ENCODE assay signal across 15 mouse cellular contexts in genomic region chr6:87393466-87394205, GRCm38 (mm10). TPM values are rescaled to one million over a fixed set of nuclear protein-coding genes. Genes with fewer than 3 reads are reported as not detected.
DNase-seq lines count a peak whose midpoint lies in the region; ATAC-seq lines count a peak whose summit lies in the region.
"Had no signal": no experiment of that assay in that cellular context is flagged by ENCODE, and none has a peak within 500 bp of the region (broad histone marks: within the 10 kb centered on the region; RNA-seq: fewer than 3 reads in every experiment).

No protein-coding gene starts in this region.

- DNase-seq in kidney, postnatal 10 days: peak; percentile 35
- peak; percentile 42 for DNase-seq in yolk sac, embryonic 10.5 days (ENCODE audit: low spot score)
- DNase-seq in cerebellum, postnatal 25 days: no peak
- DNase-seq: adrenal gland, postnatal 36 days; cerebellum, adult 18-20 months; heart, postnatal 14 days; layer of hippocampus, postnatal 36 days; right cerebral cortex, postnatal 25 days; thymus, postnatal 25 days had no signal

- H3K4me3 ChIP-seq in intestine, embryonic 16.5 days (ENCODE audit: low read length): no peak overlapping the region
- H3K4me3 ChIP-seq in liver, embryonic 16.5 days (ENCODE audit: low read depth, low read length): no peak overlapping the region
- H3K4me3 ChIP-seq in heart, embryonic 11.5 days (ENCODE audit: low read depth, low read length): no peak overlapping the region
- no peak overlapping the region for H3K4me3 ChIP-seq in midbrain, embryonic 15.5 days

- no peak overlapping the region for H3K27ac ChIP-seq in intestine, embryonic 16.5 days (ENCODE audit: low read length)
- no peak overlapping the region for H3K27ac ChIP-seq in liver, embryonic 16.5 days (ENCODE audit: low read length)
- no peak overlapping the region for H3K27ac ChIP-seq in heart, embryonic 11.5 days (ENCODE audit: low read depth, low read length)
- H3K27ac ChIP-seq in midbrain, embryonic 15.5 days: no peak overlapping the region

- WGBS in intestine, embryonic 16.5 days: 56% methylated on average over 8 of the region's 8 CpGs
- WGBS in liver, embryonic 16.5 days (ENCODE audit: insufficient replicate concordance): 31% methylated on average over 8 of the region's 8 CpGs
- WGBS in heart, embryonic 11.5 days (ENCODE audit: insufficient replicate concordance): 63% methylated on average over 8 of the region's 8 CpGs
- WGBS in midbrain, embryonic 15.5 days: 81% methylated on average over 8 of the region's 8 CpGs

- peaks cover 7% of the 10 kb centered on the region for H3K4me1 ChIP-seq in intestine, embryonic 16.5 days (ENCODE audit: control insufficient read depth, insufficient read depth, low read length)
- H3K4me1 ChIP-seq in liver, embryonic 16.5 days (ENCODE audit: control insufficient read depth, low read depth, low read length): peaks cover 16% of the 10 kb centered on the region
- peaks cover 6% of the 10 kb centered on the region for H3K4me1 ChIP-seq in heart, embryonic 11.5 days (ENCODE audit: control insufficient read depth, insufficient read depth, low read length)
- no peaks in the 10 kb centered on the region for H3K4me1 ChIP-seq in midbrain, embryonic 15.5 days

- no peak overlapping the region for H3K9ac ChIP-seq in intestine, embryonic 16.5 days (ENCODE audit: low read depth, low read length)
- H3K9ac ChIP-seq in liver, embryonic 16.5 days (ENCODE audit: low read depth, low read length): no peak overlapping the region
- H3K9ac ChIP-seq in heart, embryonic 11.5 days (ENCODE audit: low read depth, low read length): no peak overlapping the region
- H3K9ac ChIP-seq in midbrain, embryonic 15.5 days: no peak overlapping the region

- H3K4me2 ChIP-seq in intestine, embryonic 16.5 days (ENCODE audit: low read depth, low read length): no peak overlapping the region
- no peak overlapping the region for H3K4me2 ChIP-seq in liver, embryonic 16.5 days (ENCODE audit: low read depth, low read length)
- H3K4me2 ChIP-seq in heart, embryonic 11.5 days: no peak overlapping the region
- no peak overlapping the region for H3K4me2 ChIP-seq in midbrain, embryonic 15.5 days

- no peaks in the 10 kb centered on the region for H3K27me3 ChIP-seq in intestine, embryonic 16.5 days (replicated peaks; ENCODE audit: control insufficient read depth, insufficient read depth, low read length)
- H3K27me3 ChIP-seq in liver, embryonic 16.5 days (ENCODE audit: control insufficient read depth, insufficient read depth, low read depth, low read length): no peaks in the 10 kb centered on the region
- peaks cover 16% of the 10 kb centered on the region for H3K27me3 ChIP-seq in heart, embryonic 11.5 days (ENCODE audit: control insufficient read depth, insufficient read depth, low read length)
- H3K27me3 ChIP-seq in midbrain, embryonic 15.5 days (replicated peaks): no peaks in the 10 kb centered on the region

- H3K9me3 ChIP-seq in intestine, embryonic 16.5 days (ENCODE audit: control insufficient read depth, low read length): no peaks in the 10 kb centered on the region
- no peaks in the 10 kb centered on the region for H3K9me3 ChIP-seq in liver, embryonic 16.5 days (replicated peaks; ENCODE audit: control insufficient read depth, low read length)
- no peaks in the 10 kb centered on the region for H3K9me3 ChIP-seq in heart, embryonic 11.5 days (replicated peaks; ENCODE audit: control insufficient read depth, low read length)
- H3K9me3 ChIP-seq in midbrain, embryonic 15.5 days: no peaks in the 10 kb centered on the region

- no peaks in the 10 kb centered on the region for H3K36me3 ChIP-seq in intestine, embryonic 16.5 days (ENCODE audit: control insufficient read depth, insufficient read depth, low read length)
- no peaks in the 10 kb centered on the region for H3K36me3 ChIP-seq in liver, embryonic 16.5 days (ENCODE audit: control insufficient read depth, insufficient read depth)
- H3K36me3 ChIP-seq in heart, embryonic 11.5 days (ENCODE audit: control insufficient read depth, insufficient read depth, low read length): no peaks in the 10 kb centered on the region
- H3K36me3 ChIP-seq in midbrain, embryonic 15.5 days (replicated peaks): no peaks in the 10 kb centered on the region

- ATAC-seq in intestine, embryonic 16.5 days: peak; percentile 94
- peak; percentile 81 for ATAC-seq in liver, embryonic 16.5 days (ENCODE audit: low read depth)
- no peak for ATAC-seq in heart, embryonic 11.5 days (replicated peaks; ENCODE audit: insufficient number of reproducible peaks, low FRiP score, low TSS enrichment)
- ATAC-seq in midbrain, embryonic 15.5 days (replicated peaks): no peak

RNA-seq across cellular contexts. Expression of gene Gkn3, which starts 4.9 kb away (rescaled TPM):
- 0.21 and 0.38 TPM in 2 replicates for polyA plus RNA-seq in intestine, embryonic 16.5 days (2015; fragmentation: Nextera tagmentation; extraction: Ambion mirVana)
- not detected in 2 replicates for polyA plus RNA-seq in liver, embryonic 16.5 days (2015; fragmentation: Nextera tagmentation; extraction: Ambion mirVana)
- 1.3 and 2.1 TPM in 2 replicates for polyA plus RNA-seq in heart, embryonic 11.5 days (2014; fragmentation: Nextera tagmentation; extraction: Ambion mirVana)
- polyA plus RNA-seq in midbrain, embryonic 15.5 days (2015; fragmentation: Nextera tagmentation; extraction: Ambion mirVana): 0.28 and 0.67 TPM in 2 replicates
- polyA plus RNA-seq: limb, embryonic 11.5 days had no signal

RNA-seq across cellular contexts. Expression of gene Gkn2, which starts 20.5 kb away (rescaled TPM):
- polyA plus RNA-seq in intestine, embryonic 16.5 days (2015; fragmentation: Nextera tagmentation; extraction: Ambion mirVana): not detected in 2 replicates
- polyA plus RNA-seq in liver, embryonic 16.5 days (2015; fragmentation: Nextera tagmentation; extraction: Ambion mirVana): not detected in 2 replicates
- not detected in 2 replicates for polyA plus RNA-seq in heart, embryonic 11.5 days (2014; fragmentation: Nextera tagmentation; extraction: Ambion mirVana)
- polyA plus RNA-seq in midbrain, embryonic 15.5 days (2015; fragmentation: Nextera tagmentation; extraction: Ambion mirVana): not detected in 2 replicates
- polyA plus RNA-seq: limb, embryonic 11.5 days had no signal

RNA-seq across cellular contexts. Expression of gene Bmp10, which starts 35.2 kb away (rescaled TPM):
- not detected in 2 replicates for polyA plus RNA-seq in intestine, embryonic 16.5 days (2015; fragmentation: Nextera tagmentation; extraction: Ambion mirVana)
- 0.15 TPM in 2 replicates for polyA plus RNA-seq in liver, embryonic 16.5 days (2015; fragmentation: Nextera tagmentation; extraction: Ambion mirVana)
- 8.0 and 8.2 TPM in 2 replicates for polyA plus RNA-seq in heart, embryonic 11.5 days (2014; fragmentation: Nextera tagmentation; extraction: Ambion mirVana)
- not detected in 2 replicates for polyA plus RNA-seq in midbrain, embryonic 15.5 days (2015; fragmentation: Nextera tagmentation; extraction: Ambion mirVana)
- polyA plus RNA-seq: gonadal fat pad, adult 2 months; limb, embryonic 11.5 days had no signal

RNA-seq across cellular contexts. Expression of gene Gkn1, which starts 42.9 kb away (rescaled TPM):
- polyA plus RNA-seq in intestine, embryonic 16.5 days (2015; fragmentation: Nextera tagmentation; extraction: Ambion mirVana): not detected in 2 replicates
- polyA plus RNA-seq in liver, embryonic 16.5 days (2015; fragmentation: Nextera tagmentation; extraction: Ambion mirVana): not detected in 2 replicates
- not detected in 2 replicates for polyA plus RNA-seq in heart, embryonic 11.5 days (2014; fragmentation: Nextera tagmentation; extraction: Ambion mirVana)
- not detected in 2 replicates for polyA plus RNA-seq in midbrain, embryonic 15.5 days (2015; fragmentation: Nextera tagmentation; extraction: Ambion mirVana)
- polyA plus RNA-seq: limb, embryonic 11.5 days had no signal

RNA-seq across cellular contexts. Expression of gene Antxr1, which starts 58.0 kb away (rescaled TPM):
- 3.9 and 4.1 TPM in 2 replicates for polyA plus RNA-seq in intestine, embryonic 16.5 days (2015; fragmentation: Nextera tagmentation; extraction: Ambion mirVana)
- 0.36 and 0.54 TPM in 2 replicates for polyA plus RNA-seq in liver, embryonic 16.5 days (2015; fragmentation: Nextera tagmentation; extraction: Ambion mirVana)
- 3.9 and 4.5 TPM in 2 replicates for polyA plus RNA-seq in heart, embryonic 11.5 days (2014; fragmentation: Nextera tagmentation; extraction: Ambion mirVana)
- polyA plus RNA-seq in midbrain, embryonic 15.5 days (2015; fragmentation: Nextera tagmentation; extraction: Ambion mirVana): 3.4 and 3.9 TPM in 2 replicates

Comparison
In these comparisons a context has a peak if more than half of its experiments do, and no peak if none do; other contexts are left out.
1. ATAC-seq: peak in intestine, embryonic 16.5 days (single experiment) and liver, embryonic 16.5 days (single experiment); none in heart, embryonic 11.5 days (single experiment) and midbrain, embryonic 15.5 days (single experiment).
2. DNase-seq: peak in kidney, postnatal 10 days (single experiment) and yolk sac, embryonic 10.5 days (single experiment); none in cerebellum, postnatal 25 days (0 of 2).